Mouse (Mus musculus) right cerebral cortex, adult 18-20 months (tissue): ENCODE results near the gene Ltbp1.
A peak's percentile ranks its signal among the peaks of the same experiment; 100 is the strongest.

ENCODE experiments used
- DNase-seq: peaks from one replicate; pipeline ENCODE4 v3.0.0; 2022; ENCODE audit warnings: mixed read lengths

Ltbp1 gene

GRCm38 (mm10) chr17:75005281-75005684 lies at the start of gene Ltbp1:
Ltbp1 (plus strand) TSS chr17:75005568.
- DNase-seq, result peak; percentile 57

- DNase-seq, result no peak
Measured at GRCm38 (mm10) chr17:74959481-74960245, 45.7 kb upstream of the Ltbp1 start.

GRCm38 (mm10) chr17:74963222-74963621 lies 42.1 kb upstream of the Ltbp1 start:
- no peak for DNase-seq

- no peak for DNase-seq
Measured at GRCm38 (mm10) chr17:74963861-74964260, 41.5 kb upstream of the Ltbp1 start.

GRCm38 (mm10) chr17:74967298-74967848 lies 38.0 kb upstream of the Ltbp1 start:
- DNase-seq, result no peak

GRCm38 (mm10) chr17:74968152-74968712 lies 37.1 kb upstream of the Ltbp1 start:
- no peak for DNase-seq

- DNase-seq, result no peak
Measured at GRCm38 (mm10) chr17:74968738-74969271, 36.6 kb upstream of the Ltbp1 start.

- no peak for DNase-seq
Measured at GRCm38 (mm10) chr17:74975192-74975591, 30.2 kb upstream of the Ltbp1 start.

- DNase-seq, result no peak
Measured at GRCm38 (mm10) chr17:74976167-74976985, 29.0 kb upstream of the Ltbp1 start.

GRCm38 (mm10) chr17:74979767-74980166 lies 25.6 kb upstream of the Ltbp1 start:
- DNase-seq, result no peak

- no peak for DNase-seq
Measured at GRCm38 (mm10) chr17:74981703-74982102, 23.7 kb upstream of the Ltbp1 start.

GRCm38 (mm10) chr17:74982880-74983279 lies 22.5 kb upstream of the Ltbp1 start:
- no peak for DNase-seq

GRCm38 (mm10) chr17:74984071-74984470 lies 21.3 kb upstream of the Ltbp1 start:
- no peak for DNase-seq

- no peak for DNase-seq
Measured at GRCm38 (mm10) chr17:74984681-74985080, 20.7 kb upstream of the Ltbp1 start.

GRCm38 (mm10) chr17:74987067-74987466 lies 18.3 kb upstream of the Ltbp1 start:
- DNase-seq, result no peak

GRCm38 (mm10) chr17:74989691-74990090 lies 15.7 kb upstream of the Ltbp1 start:
- no peak for DNase-seq

- no peak for DNase-seq
Measured at GRCm38 (mm10) chr17:74990561-74990960, 14.8 kb upstream of the Ltbp1 start.

- no peak for DNase-seq
Measured at GRCm38 (mm10) chr17:74993726-74994581, 11.4 kb upstream of the Ltbp1 start.

- DNase-seq, result no peak
Measured at GRCm38 (mm10) chr17:74994582-74994893, 10.8 kb upstream of the Ltbp1 start.

- no peak for DNase-seq
Measured at GRCm38 (mm10) chr17:74995266-74995665, 10.1 kb upstream of the Ltbp1 start.

- no peak for DNase-seq
Measured at GRCm38 (mm10) chr17:75000066-75000465, 5.3 kb upstream of the Ltbp1 start.

GRCm38 (mm10) chr17:75004820-75005219 lies 548 bp upstream of the Ltbp1 start:
- DNase-seq, result peak; percentile 66
